9 mouse cellular contexts compared by ENCODE assay signal in the genomic region with DNA sequence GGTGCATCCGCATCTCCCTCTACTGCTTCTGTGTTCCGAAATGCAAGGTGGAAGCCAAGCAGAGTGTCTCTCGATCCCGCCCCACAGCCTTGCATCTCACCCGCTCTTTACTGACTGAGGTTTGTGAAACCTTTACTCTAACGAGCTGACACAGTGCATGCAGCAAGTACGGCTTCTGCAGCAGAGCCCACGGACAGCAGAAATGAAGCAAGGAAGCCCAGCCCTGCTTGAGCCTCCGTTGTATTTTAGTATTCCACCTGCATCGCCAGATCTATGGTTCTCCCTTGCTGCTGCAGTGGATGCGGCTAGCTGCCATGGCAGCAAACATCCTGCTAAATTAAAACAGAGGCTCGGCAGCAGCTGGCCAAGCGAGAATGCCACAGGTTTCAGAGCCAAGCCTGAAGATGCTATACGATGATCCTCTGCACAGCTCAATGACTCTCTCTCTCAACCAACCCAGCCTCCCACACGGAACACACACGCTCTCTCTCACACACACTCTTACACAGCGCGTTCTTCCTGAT.
DNase-seq lines count a peak whose midpoint lies in the region; ATAC-seq and TF ChIP-seq lines count a peak whose summit lies in the region.
"Had no signal": no experiment of that assay in that cellular context is flagged by ENCODE, and none has a peak within 500 bp of the region (broad histone marks: within the 10 kb centered on the region; RNA-seq: fewer than 3 reads in every experiment).

No protein-coding gene starts in this region.

- H3K27me3 ChIP-seq in heart, embryonic 15.5 days = no peaks in the 10 kb centered on the region
- H3K27me3 ChIP-seq in hindbrain, postnatal 0 days (ENCODE audit: insufficient read depth, low read length) = no peaks in the 10 kb centered on the region
- no peaks in the 10 kb centered on the region for H3K27me3 ChIP-seq in midbrain, embryonic 13.5 days

- no peak overlapping the region for H3K9ac ChIP-seq in heart, embryonic 15.5 days
- peak overlapping the region; percentile 53 for H3K9ac ChIP-seq in hindbrain, postnatal 0 days (replicated peaks; ENCODE audit: low read length)
- peak overlapping the region; percentile 59 for H3K9ac ChIP-seq in midbrain, embryonic 13.5 days (replicated peaks)

- 36% methylated on average over 18 of the region's 18 CpGs for WGBS in heart, embryonic 15.5 days
- WGBS in hindbrain, postnatal 0 days = 7% methylated on average over 18 of the region's 18 CpGs
- WGBS in midbrain, embryonic 13.5 days = 8% methylated on average over 18 of the region's 18 CpGs

- DNase-seq in heart, postnatal 10 days = no peak
- DNase-seq in embryo, embryonic 11 days = peak; percentile 33
- DNase-seq in hindbrain, postnatal 0 days (ENCODE audit: low spot score) = peak; percentile 78
- DNase-seq in testis, postnatal 14 days (ENCODE audit: low spot score) = no peak
- no peak for DNase-seq in spleen, postnatal 14 days (ENCODE audit: low spot score in 2 of 2)
- no peak for DNase-seq in heart, postnatal 36 days

- TF ChIP-seq CTCF in hindbrain, postnatal 0 days (IDR thresholded peaks at IDR 0.05; ENCODE audit: low read depth) = no peak

- H3K27ac ChIP-seq in heart, embryonic 15.5 days = no peak overlapping the region
- peak overlapping the region; percentile 80 for H3K27ac ChIP-seq in hindbrain, postnatal 0 days
- H3K27ac ChIP-seq in midbrain, embryonic 13.5 days = peak overlapping the region; percentile 71

- H3K4me2 ChIP-seq in heart, embryonic 15.5 days = peak overlapping the region; percentile 33; the same call in 1 of the 2 replicates
- H3K4me2 ChIP-seq in hindbrain, postnatal 0 days (ENCODE audit: low read depth, low read length) = peak overlapping the region; percentile 62
- peak overlapping the region; percentile 71 for H3K4me2 ChIP-seq in midbrain, embryonic 13.5 days (replicated peaks)

- intact Hi-C loops in heart, postnatal 10 days (cut with DNase I) = no loop called here
- intact Hi-C loops in heart, postnatal 36 days (cut with DNase I) = no loop called here

- ATAC-seq in heart, embryonic 15.5 days (replicated peaks; ENCODE audit: insufficient number of reproducible peaks, insufficient read depth, low FRiP score, low read depth) = no peak
- ATAC-seq in hindbrain, postnatal 0 days = peak; percentile 92
- ATAC-seq in midbrain, embryonic 13.5 days = peak; percentile 93

- H3K9me3 ChIP-seq in heart, embryonic 15.5 days (replicated peaks) = no peaks in the 10 kb centered on the region
- no peaks in the 10 kb centered on the region for H3K9me3 ChIP-seq in hindbrain, postnatal 0 days (ENCODE audit: low read length)
- no peaks in the 10 kb centered on the region for H3K9me3 ChIP-seq in midbrain, embryonic 13.5 days

- H3K4me1 ChIP-seq in heart, embryonic 15.5 days (replicated peaks) = no peaks in the 10 kb centered on the region
- H3K4me1 ChIP-seq in hindbrain, postnatal 0 days (ENCODE audit: insufficient read depth, low read length) = no peaks in the 10 kb centered on the region; the same call in 1 of the 2 replicates
- peaks cover 22% of the 10 kb centered on the region for H3K4me1 ChIP-seq in midbrain, embryonic 13.5 days (replicated peaks)

- no peaks in the 10 kb centered on the region for H3K36me3 ChIP-seq in heart, embryonic 15.5 days
- no peaks in the 10 kb centered on the region for H3K36me3 ChIP-seq in hindbrain, postnatal 0 days (ENCODE audit: insufficient read depth, low read length)
- no peaks in the 10 kb centered on the region for H3K36me3 ChIP-seq in midbrain, embryonic 13.5 days

- H3K4me3 ChIP-seq in heart, embryonic 15.5 days = no peak overlapping the region
- H3K4me3 ChIP-seq in hindbrain, postnatal 0 days (ENCODE audit: low read length) = peak overlapping the region; percentile 43
- H3K4me3 ChIP-seq in midbrain, embryonic 13.5 days (replicated peaks) = peak overlapping the region; percentile 49
- H3K4me3 ChIP-seq: erythroblast, embryonic 14.5 days had no signal

Comparison
In these comparisons a context has a peak if more than half of its experiments do, and no peak if none do; other contexts are left out.
1. DNase-seq: peak in embryo, embryonic 11 days (single experiment) and hindbrain, postnatal 0 days (single experiment); none in heart, postnatal 10 days (0 of 2), testis, postnatal 14 days (single experiment), spleen, postnatal 14 days (0 of 2) and heart, postnatal 36 days (0 of 2).
2. Peak in every context shown above with its lines, with median percentiles within 50 percentile points of each other: H3K4me2 ChIP-seq.